Mouse (Mus musculus) MEL-GATA-1-ER (cell line): ENCODE data around the gene Grhl3.
A peak's percentile ranks its signal among the peaks of the same experiment; 100 is the strongest.

Experiments
- DNase-seq: peaks from one replicate; pipeline ENCODE4 v3.0.0-alpha.2; 2012; ENCODE audit warnings: low read depth; ENCODE audit errors: extremely low read depth

The Grhl3 gene

GRCm38 (mm10) chr4:135494521-135495396 is 78.7 kb downstream of the Grhl3 start, which contains the start of the genes Stpg1 and Nipal3:
TSS of gene Stpg1 (plus strand) at chr4:135494790.
TSS of gene Nipal3 (minus strand) at chr4:135495038.
- DNase-seq, result peak; percentile 93

DNA sequence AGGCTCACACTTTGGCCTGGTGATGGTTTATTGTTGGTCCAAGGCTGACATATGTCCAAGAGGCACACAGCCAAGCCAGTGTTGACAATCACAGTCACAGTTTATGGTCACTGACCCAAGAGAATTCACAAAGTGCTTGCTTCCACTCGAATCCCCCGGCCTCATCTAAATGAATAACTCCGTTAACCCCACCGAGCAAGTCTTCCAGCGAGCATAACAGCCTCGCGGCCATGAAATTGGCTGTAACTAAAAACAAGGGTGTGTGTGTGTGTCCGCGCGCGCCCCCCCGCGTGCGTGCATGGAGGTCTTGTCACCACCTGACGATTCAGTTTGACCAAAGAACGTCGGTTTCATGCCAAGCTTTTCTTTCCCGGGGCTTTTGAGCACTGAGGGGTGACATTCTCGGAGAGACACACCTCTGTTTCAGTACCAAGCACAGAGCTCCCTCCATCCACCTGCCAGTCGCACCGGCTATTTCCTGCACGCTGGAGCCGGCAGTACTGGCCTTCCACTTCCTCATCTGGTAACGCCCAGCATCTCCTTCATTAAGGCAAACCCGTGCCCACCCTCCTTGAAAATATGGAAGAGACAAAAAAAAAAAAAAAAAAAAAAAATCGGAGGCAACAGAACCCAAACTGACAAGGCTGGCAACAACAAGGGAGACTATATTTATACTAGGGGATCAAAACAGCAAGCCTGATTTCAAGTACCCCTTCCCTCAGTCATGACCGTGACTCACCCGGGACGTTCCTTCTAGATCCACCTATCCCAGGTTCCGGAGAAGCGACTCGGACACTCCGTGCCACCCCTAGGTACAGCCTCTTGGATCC is 79.5 kb downstream of the Grhl3 start:
- DNase-seq, result no peak

DNA sequence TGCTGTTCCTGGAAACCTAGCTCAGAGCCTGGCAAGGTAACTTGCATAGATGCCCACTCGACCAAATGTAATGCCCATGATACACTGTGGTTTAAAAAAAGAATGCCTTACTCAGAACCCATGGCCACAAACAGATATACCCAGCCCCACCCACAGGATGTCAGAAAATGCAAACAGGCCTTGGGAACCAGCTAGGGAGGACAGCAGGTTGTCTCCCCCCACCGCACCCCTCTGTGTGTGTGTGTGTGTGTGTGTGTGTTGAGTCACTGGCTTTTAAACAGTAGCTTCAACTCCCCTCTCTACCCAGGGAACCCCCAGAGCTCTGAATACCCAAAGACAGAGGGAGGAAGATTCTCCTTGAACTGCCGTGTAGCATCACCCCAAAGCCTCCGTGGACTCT is 80.2 kb downstream of the Grhl3 start:
- DNase-seq, result no peak
